ENCODE assay signal across 19 mouse cellular contexts in genomic region chr14:99320736-99321135, GRCm38 (mm10). TPM values are rescaled to one million over a fixed set of nuclear protein-coding genes. Genes with fewer than 3 reads are reported as not detected.
"Had no signal": no experiment of that assay in that cellular context is flagged by ENCODE, and none has a peak within 500 bp of the region (broad histone marks: within the 10 kb centered on the region; RNA-seq: fewer than 3 reads in every experiment).

No protein-coding gene starts in this region.

- ATAC-seq: liver, postnatal 0 days; lung, postnatal 0 days; midbrain, embryonic 15.5 days had no signal

- H3K4me2 ChIP-seq: lung, embryonic 14.5 days; midbrain, embryonic 15.5 days; neural tube, embryonic 12.5 days; neural tube, embryonic 15.5 days had no signal

- H3K27ac ChIP-seq: left cerebral cortex, adult 2 months; liver, embryonic 14.5 days; macrophage; midbrain, embryonic 10.5 days; midbrain, embryonic 15.5 days; neural tube, embryonic 12.5 days; neural tube, embryonic 15.5 days had no signal

- H3K9ac ChIP-seq: liver, embryonic 14.5 days; liver, postnatal 0 days; lung, embryonic 14.5 days; midbrain, embryonic 15.5 days; neural tube, embryonic 12.5 days; neural tube, embryonic 15.5 days had no signal

- H3K4me1 ChIP-seq: midbrain, embryonic 10.5 days; midbrain, embryonic 15.5 days; neural tube, embryonic 12.5 days; neural tube, embryonic 15.5 days had no signal

- H3K36me3 ChIP-seq: midbrain, embryonic 10.5 days; midbrain, embryonic 15.5 days; neural tube, embryonic 12.5 days; neural tube, embryonic 15.5 days had no signal

- DNase-seq: kidney, adult 18-20 months; kidney, adult 9 months; kidney, postnatal 14 days; kidney, postnatal 4 days; layer of hippocampus, adult 9-11 months; liver, postnatal 0 days; lung, embryonic 14.5 days; right cerebral cortex, adult 18-20 months; right cerebral cortex, postnatal 14 days; right cerebral cortex, postnatal 4 days; thymus, postnatal 25 days had no signal

- H3K27me3 ChIP-seq: midbrain, embryonic 15.5 days; neural tube, embryonic 12.5 days; neural tube, embryonic 15.5 days had no signal

- H3K4me3 ChIP-seq: left cerebral cortex, adult 2 months; midbrain, embryonic 10.5 days; midbrain, embryonic 15.5 days; neural tube, embryonic 12.5 days; neural tube, embryonic 15.5 days had no signal

- H3K9me3 ChIP-seq: midbrain, embryonic 10.5 days; midbrain, embryonic 15.5 days; neural tube, embryonic 12.5 days; neural tube, embryonic 15.5 days had no signal

RNA-seq across cellular contexts. Expression of gene Klf5, which starts 22.2 kb away (rescaled TPM):
- polyA plus RNA-seq: macrophage had no signal
